Mouse (Mus musculus) heart, adult 9 months (tissue): ENCODE measurements around the gene Pigl.
"Not testable (repeated sequence)": the region's sequence is repeated elsewhere in the genome, so short reads cannot be mapped to it uniquely, and the experiment has no call there.

Experiments
- DNase-seq, 2 experiments: peaks; one replicate each; pipeline ENCODE4 v3.0.0; 2022; ENCODE audit warnings: low spot score in 2 of 2

The Pigl gene

DNA sequence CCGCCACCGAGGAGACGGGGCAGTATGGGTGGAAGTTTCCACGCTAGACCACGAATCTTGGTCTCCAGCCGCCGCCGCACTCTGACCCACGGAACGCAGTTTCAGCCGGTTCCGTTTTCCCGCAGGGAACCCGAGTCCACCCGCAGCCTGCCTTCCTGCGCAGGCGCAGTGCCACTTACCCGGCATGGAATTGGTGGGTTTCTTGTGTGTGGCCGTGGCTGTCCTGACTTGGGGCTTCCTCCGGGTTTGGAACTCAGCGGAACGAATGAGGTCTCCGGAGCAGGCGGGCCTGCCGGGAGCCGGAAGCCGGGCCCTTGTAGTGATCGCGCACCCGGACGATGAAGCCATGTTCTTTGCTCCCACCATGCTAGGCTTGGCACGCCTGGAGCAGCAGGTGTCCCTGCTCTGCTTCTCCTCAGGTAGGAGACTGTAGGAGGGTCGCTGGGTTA lies at the start of gene Pigl, which contains the start of gene Ncor1:
TSS of gene Pigl (plus strand) at position 185 of the 449 bp plus-strand sequence.
TSS of gene Ncor1 (minus strand) at position 266 of the 449 bp plus-strand sequence.
- DNase-seq: peak; percentile 86 to 88

GRCm38 (mm10) chr11:62408848-62409247 lies 49.4 kb upstream of the Pigl start:
- no peak for DNase-seq

DNA sequence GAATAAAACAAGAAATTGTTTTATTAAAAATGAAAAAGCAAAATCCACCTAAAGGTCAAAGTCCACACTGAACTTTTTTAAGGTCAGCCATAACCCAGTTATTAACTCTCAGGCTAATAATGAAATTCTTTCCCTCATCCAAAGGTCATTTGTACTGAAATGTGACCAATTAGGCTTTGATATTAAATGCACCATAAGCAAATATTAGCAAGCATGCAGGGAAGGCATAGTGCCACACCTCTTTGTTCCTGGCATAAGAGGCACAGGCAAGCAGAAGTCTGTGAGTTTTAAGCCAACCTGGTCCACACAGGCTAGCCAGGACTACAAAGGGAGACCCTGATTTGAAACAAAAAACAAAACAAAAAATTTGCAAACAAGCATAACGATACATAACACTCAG lies 48.6 kb upstream of the Pigl start:
- no peak for DNase-seq

DNA sequence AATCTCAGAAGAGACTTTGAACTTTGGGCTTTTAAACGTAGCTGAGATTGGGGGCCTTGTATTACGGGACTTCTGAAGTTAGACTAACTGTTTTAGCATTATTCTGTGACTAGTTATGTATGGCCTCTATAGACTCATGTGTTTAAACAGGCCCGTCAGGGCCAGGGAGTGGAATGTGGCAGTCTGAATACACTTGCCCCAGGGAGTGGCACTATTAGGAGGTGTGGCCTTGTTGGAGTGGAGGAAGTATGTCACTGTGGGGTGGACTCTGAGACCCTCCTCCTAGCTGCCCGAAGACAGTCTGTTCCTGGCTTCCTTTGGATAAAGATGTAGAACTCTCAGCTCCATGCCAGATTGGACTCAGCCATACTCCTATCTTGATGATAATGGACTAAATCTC lies 43.2 kb upstream of the Pigl start:
- DNase-seq: no peak

DNA sequence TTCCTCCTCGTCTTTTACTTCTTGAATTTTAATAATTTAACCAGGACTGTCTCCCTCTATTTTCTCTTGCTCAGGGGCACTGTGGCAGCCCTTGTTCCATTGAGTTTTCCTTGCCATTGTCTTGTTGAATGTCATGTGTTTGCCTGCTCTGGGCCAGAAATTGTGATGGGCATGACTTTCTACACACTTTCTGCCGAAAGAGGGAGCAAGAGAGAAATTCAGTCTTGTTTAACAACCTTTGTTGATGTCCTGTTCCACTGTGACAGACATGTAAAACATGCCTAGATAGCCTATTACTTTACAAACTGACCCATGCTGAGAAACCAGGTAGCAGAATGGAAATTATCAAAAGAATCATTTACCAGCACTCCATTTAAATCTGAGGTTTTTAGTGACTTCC lies 33.7 kb upstream of the Pigl start:
- DNase-seq: no peak

GRCm38 (mm10) chr11:62426266-62426665 lies 32.0 kb upstream of the Pigl start:
- DNase-seq: no peak

- DNase-seq: no peak
Measured at GRCm38 (mm10) chr11:62427105-62427504, 31.2 kb upstream of the Pigl start.

DNA sequence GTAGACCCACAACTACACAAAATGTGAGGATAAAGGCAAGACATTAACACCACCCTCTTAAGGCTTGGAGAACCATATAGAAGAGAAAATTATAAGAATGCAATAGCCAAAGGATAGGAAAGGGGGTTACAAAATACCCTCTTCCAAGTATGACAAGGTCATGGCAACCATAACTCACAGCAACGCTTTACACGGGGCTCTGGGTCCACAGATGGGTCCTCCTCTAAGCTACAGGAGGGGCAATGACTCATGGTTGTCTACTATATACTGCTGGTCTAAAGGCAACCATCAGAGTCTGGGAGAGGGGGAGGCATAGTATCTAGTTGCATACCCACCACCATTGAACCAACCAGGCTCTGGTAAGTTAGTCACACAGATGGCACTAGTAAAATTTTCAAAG lies 26.0 kb upstream of the Pigl start:
- no peak for DNase-seq

DNA sequence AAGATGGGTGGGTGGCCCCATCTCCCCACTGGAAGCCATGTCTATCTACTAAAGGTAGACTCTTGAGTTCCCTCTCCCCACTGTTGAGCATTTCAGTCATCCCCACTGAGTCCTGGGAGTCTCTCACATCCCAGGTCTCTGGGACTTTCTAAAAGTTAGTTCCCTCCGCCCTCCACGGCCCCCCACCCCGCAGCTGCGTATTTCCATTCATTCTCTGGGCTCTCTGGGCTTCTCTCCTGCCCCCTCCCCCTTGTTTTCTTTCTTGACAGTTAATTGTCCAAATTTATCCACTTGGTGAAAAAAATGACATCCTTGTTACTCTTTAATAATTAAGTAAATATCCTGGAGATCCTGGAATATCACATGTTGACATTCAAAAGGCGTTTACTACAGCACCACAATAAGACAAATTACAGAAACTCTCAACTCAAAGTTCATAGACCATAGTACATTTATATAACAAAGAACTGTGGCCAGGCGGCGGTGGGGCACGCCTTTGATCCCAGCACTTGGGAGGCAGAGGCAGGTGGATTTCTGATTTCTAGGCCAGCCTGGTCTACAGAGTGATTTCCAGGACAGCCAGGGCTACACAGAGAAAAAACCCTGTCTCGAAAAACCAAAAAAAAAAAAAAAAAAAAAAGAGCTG lies 17.5 kb upstream of the Pigl start:
- DNase-seq: no peak

DNA sequence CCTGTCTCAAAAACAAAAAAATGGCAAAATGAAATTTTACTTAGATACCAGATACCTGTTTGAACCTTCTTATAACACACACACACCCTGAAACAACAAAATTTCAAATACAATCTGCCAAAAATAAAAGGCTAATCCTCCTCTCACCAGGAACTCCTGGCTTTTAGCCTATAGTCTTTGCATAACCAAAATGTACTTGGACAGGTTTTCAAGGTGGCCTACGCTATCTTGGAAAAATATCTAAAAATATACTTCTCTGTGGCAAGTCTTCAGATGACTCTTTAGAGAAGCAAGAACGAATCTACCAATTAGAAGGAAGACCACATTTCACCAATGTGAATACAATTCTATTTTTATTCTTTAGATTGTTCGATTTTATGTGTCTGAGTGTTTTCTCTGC lies 12.5 kb upstream of the Pigl start:
- no peak for DNase-seq

DNA sequence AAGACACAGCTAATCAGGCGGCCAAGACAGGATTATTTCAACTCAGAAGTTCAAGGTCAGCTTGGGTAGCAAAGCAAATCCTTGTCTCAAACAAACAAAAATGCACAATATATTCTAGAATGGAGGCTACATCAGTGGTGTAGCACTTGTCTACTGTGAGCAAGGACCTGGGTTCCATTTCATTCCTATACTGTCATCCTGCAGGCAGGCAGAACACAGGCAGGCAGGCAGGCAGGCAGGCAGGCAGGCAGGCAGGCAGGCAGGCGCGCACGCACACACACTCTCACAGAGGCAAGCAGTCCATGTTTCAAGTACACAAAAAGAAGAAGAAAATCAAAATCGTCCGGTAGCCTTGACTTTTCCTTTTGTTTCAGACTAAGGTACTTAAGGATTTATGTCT lies 9.3 kb upstream of the Pigl start:
- no peak for DNase-seq

DNA sequence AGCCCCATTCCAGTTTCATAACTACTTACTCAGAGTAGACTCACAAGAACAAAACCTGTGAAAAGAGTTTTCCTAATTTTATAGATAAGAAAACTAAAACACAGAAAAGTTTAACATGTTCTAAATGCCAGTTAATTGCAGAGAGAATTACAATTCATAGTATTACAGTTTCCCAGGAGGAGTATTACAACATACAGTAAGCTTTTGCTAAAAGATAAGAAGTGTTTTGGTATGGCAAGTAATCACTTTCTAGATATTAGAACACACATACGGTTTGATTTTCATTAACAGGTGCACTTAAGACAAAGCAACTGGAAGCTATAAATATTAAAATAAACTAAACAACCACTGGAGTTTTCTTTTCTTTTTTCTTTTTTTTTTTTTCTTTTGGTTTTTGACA lies 3.1 kb upstream of the Pigl start:
- DNase-seq: no peak

GRCm38 (mm10) chr11:62456021-62456482 lies 2.2 kb upstream of the Pigl start:
- DNase-seq: no peak

DNA sequence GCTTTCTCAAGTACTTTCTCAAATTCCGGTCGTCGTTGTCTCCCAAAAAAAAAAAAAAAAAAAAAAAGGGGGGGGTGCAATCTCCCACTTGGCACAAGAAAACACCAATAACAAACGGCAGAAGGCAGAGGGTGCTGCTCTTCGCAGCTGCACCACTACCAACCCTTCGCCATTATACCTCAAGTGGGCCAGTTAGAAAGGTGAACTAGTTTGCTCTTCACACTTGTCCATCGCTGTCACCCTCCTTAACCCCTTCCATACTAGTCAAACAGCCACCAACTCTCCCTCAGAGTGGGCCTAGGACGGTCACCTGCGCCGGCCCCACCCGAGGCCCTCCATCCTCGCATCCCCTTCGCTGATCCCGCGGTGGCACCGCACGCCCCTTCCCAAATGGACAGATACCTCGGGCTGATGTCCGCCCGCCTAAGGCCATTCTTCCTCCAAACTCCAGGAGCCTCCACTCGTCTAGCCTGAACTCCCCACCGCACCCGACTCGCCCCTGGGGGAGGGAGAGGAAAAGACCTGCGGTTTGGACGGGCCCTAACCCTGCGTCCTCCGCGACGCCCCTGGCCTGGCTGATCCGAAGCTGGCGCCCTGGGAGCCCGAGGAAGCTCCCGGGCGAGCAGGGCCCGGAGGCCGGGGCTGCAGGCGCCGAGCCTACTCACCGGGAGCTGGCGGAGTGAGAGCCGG lies 1.6 kb upstream of the Pigl start:
- peak; percentile 37 to 41 for DNase-seq

- peak; percentile 90 to 91 for DNase-seq
Measured at GRCm38 (mm10) chr11:62457241-62457890, 894 bp upstream of the Pigl start.

DNA sequence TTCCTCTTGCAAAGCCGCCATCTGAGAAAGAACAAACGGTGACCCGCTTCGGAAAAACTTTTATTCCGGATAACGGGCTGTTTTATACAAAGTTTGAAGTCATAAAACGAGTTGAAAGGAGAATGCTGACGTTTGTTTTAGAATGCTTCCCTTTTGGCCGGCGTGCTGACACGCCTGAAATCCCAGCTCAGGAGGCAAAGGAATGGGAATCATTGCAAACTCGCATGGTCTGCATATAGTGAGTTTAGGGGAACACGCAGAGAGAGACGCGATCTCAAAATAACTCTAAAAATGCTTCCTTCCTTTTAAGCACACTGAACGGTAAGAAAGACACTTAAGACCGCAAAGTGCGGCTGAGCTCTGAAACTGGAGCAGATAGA lies 379 bp upstream of the Pigl start:
- peak in 1 of 2 experiments; percentile 43 for DNase-seq

GRCm38 (mm10) chr11:62458780-62459179 lies 520 bp downstream of the Pigl start:
- DNase-seq: no peak

- not testable (repeated sequence) for DNase-seq
Measured at GRCm38 (mm10) chr11:62462529-62462928, 4.3 kb downstream of the Pigl start.

- no peak for DNase-seq
Measured at GRCm38 (mm10) chr11:62463225-62463915, 5.1 kb downstream of the Pigl start.

DNA sequence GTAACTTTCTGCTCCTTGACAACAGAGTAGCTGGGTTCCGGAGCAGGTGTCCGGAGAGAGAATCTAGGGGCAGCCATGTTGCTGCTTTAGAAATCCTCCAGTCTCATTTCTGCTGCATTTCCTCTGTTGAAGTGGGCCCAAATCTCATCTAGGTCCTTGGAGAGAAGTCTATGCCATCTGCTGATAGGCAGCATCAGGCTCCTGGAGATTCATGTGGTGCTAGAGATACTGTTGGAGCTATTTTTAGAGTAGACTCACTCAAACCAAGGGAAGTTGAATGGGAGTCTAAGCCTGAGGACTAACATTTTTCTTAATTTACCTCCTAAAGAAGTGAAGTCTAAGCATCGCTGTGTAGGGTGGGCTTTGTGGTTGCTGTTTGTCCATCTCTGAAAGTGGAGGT lies 6.4 kb downstream of the Pigl start:
- no peak for DNase-seq

DNA sequence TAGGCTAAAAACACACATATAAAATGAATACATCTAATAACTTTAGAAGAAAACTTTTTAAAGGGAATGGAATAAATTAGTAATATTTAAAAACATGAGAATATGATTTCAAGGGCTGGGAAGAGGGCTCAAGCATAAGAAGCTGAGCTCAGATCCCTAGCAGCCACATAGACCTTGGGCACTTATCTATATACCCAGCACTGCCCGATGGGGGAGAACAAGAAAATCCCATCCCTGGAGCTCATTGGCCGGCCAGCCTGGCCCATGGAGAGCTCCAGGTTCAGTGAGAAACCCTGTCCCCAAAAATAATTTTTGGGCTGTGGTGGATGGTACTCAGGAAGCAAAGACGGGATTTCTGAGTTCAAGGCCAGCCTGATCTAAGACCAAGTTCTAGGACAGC lies 7.6 kb downstream of the Pigl start:
- DNase-seq: no peak

GRCm38 (mm10) chr11:62466546-62466945 lies 8.3 kb downstream of the Pigl start:
- DNase-seq: no peak
